Mouse (Mus musculus): ENCODE results near the gene Vcp.

DNA sequence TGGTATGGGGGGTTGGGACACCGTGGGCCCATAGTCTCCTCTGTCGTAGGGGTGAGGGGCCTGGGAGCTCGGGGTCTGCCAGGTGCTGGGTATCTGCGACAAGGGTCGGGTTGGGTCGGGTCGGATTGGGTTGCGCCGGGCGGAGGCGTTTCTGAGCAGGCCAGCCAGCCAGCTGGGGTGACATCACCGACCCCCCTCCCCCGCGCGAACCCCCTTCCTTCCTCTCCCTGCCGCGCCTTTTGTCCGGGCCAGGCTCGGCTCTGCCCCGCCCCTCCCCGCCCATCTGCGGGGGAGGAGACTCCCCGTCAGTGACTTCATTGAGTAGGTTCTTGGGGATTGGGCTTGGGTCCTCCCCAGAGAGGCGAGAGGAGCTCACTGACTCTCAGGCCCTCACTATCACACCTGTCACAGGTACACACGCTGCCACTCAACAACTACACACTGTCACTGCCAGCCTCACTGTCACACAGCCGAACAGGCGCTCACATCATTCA lies 50.2 kb downstream of the Vcp start:
- TF ChIP-seq CTCF (IDR thresholded peaks at IDR 0.05; ENCODE audit: low read depth), result no peak
- no peak for TF ChIP-seq EP300 (IDR thresholded peaks at IDR 0.05; ENCODE audit: low read depth)

Data from liver, embryonic 14.5 days (tissue).